Mouse (Mus musculus) liver, embryonic 14.5 days (tissue): ENCODE results near the gene Btbd35f10. TPM values are rescaled to one million over a fixed set of nuclear protein-coding genes. Genes with fewer than 3 reads are reported as not detected.
"Not testable (repeated sequence)": the region's sequence is repeated elsewhere in the genome, so short reads cannot be mapped to it uniquely, and the experiment has no call there.

ENCODE experiments used
- ATAC-seq: fragments of 200-750 bp; cut with Nextera tagmentation; 2 replicates; pipeline ENCODE4 v1.8.0; 2017; ENCODE audit warnings: moderate number of reproducible peaks, mild to moderate bottlenecking, moderate library complexity; ENCODE audit not compliant: insufficient read depth
- DNase-seq, 3 experiments: peaks; one replicate each; pipeline ENCODE4 v3.0.0-alpha.2; 2012 to 2013; ENCODE audit warnings: low read depth in 3 of 3, low spot score in 3 of 3
- H3K27ac ChIP-seq: fragments of 300-500 bp; sonication (generic); 2 replicates; pipeline ENCODE4 v1.5.1; 2014; ENCODE audit warnings: moderate library complexity, mild to moderate bottlenecking, control low read depth, inconsistent platforms
- H3K27me3 ChIP-seq: fragments of 300-500 bp; sonication (generic); 2 replicates; pipeline ENCODE4 v1.6.1; 2014; ENCODE audit warnings: mild to moderate bottlenecking, low read length, moderate library complexity; ENCODE audit not compliant: control insufficient read depth, insufficient read depth
- H3K36me3 ChIP-seq: fragments of 300-500 bp; sonication (generic); replicated peaks from 2 replicates; pipeline ENCODE4 v1.6.1; 2014; ENCODE audit warnings: low read depth; ENCODE audit not compliant: control insufficient read depth, insufficient read depth
- H3K4me1 ChIP-seq, 2 experiments: fragments of 200-500 bp in 1 of 2; fragments of 300-500 bp in 1 of 2; sonication (generic) in 1 of 2; replicated peaks; 2 replicates each; pipeline ENCODE4 v1.6.1; 2012 to 2014; ENCODE audit warnings: antibody characterized with exemption in 1 of 2, inconsistent platforms in 1 of 2, low read length in 1 of 2; ENCODE audit not compliant: control insufficient read depth in 2 of 2, insufficient read depth in 2 of 2
- H3K4me2 ChIP-seq: fragments of 300-500 bp; sonication (generic); 2 replicates; pipeline ENCODE4 v1.6.1; 2014; ENCODE audit warnings: low read depth, mild to moderate bottlenecking, control low read depth, moderate library complexity
- H3K4me3 ChIP-seq, 2 experiments: fragments of 200-500 bp in 1 of 2; fragments of 300-500 bp in 1 of 2; sonication (generic) in 1 of 2; 2 replicates each; pipeline ENCODE4 v1.5.1; 2012 to 2014; ENCODE audit warnings: low read depth in 2 of 2, low read length in 2 of 2, mild to moderate bottlenecking in 2 of 2, control low read depth in 1 of 2, inconsistent platforms in 1 of 2, moderate library complexity in 1 of 2; ENCODE audit not compliant: insufficient read depth in 1 of 2
- H3K9ac ChIP-seq: fragments of 300-500 bp; sonication (generic); replicated peaks from 2 replicates; pipeline ENCODE4 v1.6.1; 2014; ENCODE audit warnings: mild to moderate bottlenecking, control low read depth, moderate library complexity
- H3K9me3 ChIP-seq: fragments of 300-500 bp; sonication (generic); 2 replicates; pipeline ENCODE4 v1.6.1; 2016; ENCODE audit warnings: low read length, mixed read lengths; ENCODE audit not compliant: control insufficient read depth
- WGBS: fragments of 180-500 bp; shearing (Covaris S2); extraction: QIAGEN DNeasy Blood & Tissue Kit; methylation state at CpG from one replicate; pipeline ENCODE4 v1.1.7; 2014; ENCODE audit not compliant: insufficient replicate concordance; 5-methylcytosine and 5-hydroxymethylcytosine counted together
- polyA plus RNA-seq, 2 experiments: library from polyadenylated mRNA; depleted of rRNA in 1 of 2; stranded (reverse) in 1 of 2; unstranded in 1 of 2; fragments of >200 nt; fragmentation: Nextera tagmentation in 1 of 2; extraction: Ambion mirVana in 1 of 2; gene quantifications; 2 replicates each; pipeline versions ENCODE4 v1.2.1 to v1.2.3; 2012 to 2014

Btbd35f10 gene
- polyA plus RNA-seq (2012; rRNA removed) (not detected in 2 replicates), polyA plus RNA-seq (2014; fragmentation: Nextera tagmentation; extraction: Ambion mirVana) (not detected in 2 replicates)

GRCm38 (mm10) chrX:3752785-3753184 lies at the start of gene Btbd35f10:
Gene Btbd35f10 (minus strand): TSS chrX:3752885.
- H3K4me3 ChIP-seq, H3K4me1 ChIP-seq, DNase-seq, H3K4me2 ChIP-seq, H3K36me3 ChIP-seq, H3K9ac ChIP-seq, H3K9me3 ChIP-seq, H3K27ac ChIP-seq, ATAC-seq, H3K27me3 ChIP-seq: not testable (repeated sequence)
- WGBS = no CpG with 5 or more reads among the region's 3 CpGs

Other genes with a start within 250 kb of the Btbd35f10 start
- gene Btbd35f18, start 52.7 kb downstream of the Btbd35f10 start, polyA plus RNA-seq (2012; rRNA removed) = not detected in 2 replicates
- not detected in 2 replicates for gene Btbd35f18, start 52.7 kb downstream of the Btbd35f10 start, polyA plus RNA-seq (2014; fragmentation: Nextera tagmentation; extraction: Ambion mirVana)
- not detected in 2 replicates for gene Btbd35f16, start 204.1 kb upstream of the Btbd35f10 start, polyA plus RNA-seq (2012; rRNA removed)
- not detected in 2 replicates for gene Btbd35f16, start 204.1 kb upstream of the Btbd35f10 start, polyA plus RNA-seq (2014; fragmentation: Nextera tagmentation; extraction: Ambion mirVana)